Mouse (Mus musculus) left cerebral cortex, adult 18-20 months (tissue): ENCODE results near the gene Ppp6r1. TPM values are rescaled to one million over a fixed set of nuclear protein-coding genes. Genes with fewer than 3 reads are reported as not detected.
A peak's percentile ranks its signal among the peaks of the same experiment; 100 is the strongest.

Experiments
- DNase-seq, 2 experiments: peaks; one replicate each; pipeline ENCODE4 v3.0.0; 2021 to 2022; ENCODE audit warnings: low spot score in 2 of 2, mixed read lengths in 1 of 2
- long read RNA-seq, 2 experiments: library from polyadenylated mRNA; stranded (forward); transcript quantifications; one replicate each; pipeline ENCODE4 v2.0.0; 2021
- total RNA-seq, 2 experiments: library from RNA; stranded (reverse); gene quantifications; 2 replicates each; pipeline ENCODE4 v1.2.3; 2021

Ppp6r1 gene
- total RNA-seq = 100 to 1,000 TPM; 129 to 135 TPM
- long read RNA-seq, experiment 1, transcript Ppp6r1-201 (24 exons, 3,862 nt) = major isoform, 64 of 116 reads
- long read RNA-seq, experiment 1, partial matches to known transcripts = 28 of 116 reads
- long read RNA-seq, experiment 1, other reads (novel, unspliced or antisense) = 24 of 116 reads
- long read RNA-seq, experiment 2, transcript Ppp6r1-201 (24 exons, 3,862 nt) = major isoform, 42 of 74 reads
- long read RNA-seq, experiment 2, partial matches to known transcripts = 15 of 74 reads
- long read RNA-seq, experiment 2, other reads (novel, unspliced or antisense) = 17 of 74 reads

DNA sequence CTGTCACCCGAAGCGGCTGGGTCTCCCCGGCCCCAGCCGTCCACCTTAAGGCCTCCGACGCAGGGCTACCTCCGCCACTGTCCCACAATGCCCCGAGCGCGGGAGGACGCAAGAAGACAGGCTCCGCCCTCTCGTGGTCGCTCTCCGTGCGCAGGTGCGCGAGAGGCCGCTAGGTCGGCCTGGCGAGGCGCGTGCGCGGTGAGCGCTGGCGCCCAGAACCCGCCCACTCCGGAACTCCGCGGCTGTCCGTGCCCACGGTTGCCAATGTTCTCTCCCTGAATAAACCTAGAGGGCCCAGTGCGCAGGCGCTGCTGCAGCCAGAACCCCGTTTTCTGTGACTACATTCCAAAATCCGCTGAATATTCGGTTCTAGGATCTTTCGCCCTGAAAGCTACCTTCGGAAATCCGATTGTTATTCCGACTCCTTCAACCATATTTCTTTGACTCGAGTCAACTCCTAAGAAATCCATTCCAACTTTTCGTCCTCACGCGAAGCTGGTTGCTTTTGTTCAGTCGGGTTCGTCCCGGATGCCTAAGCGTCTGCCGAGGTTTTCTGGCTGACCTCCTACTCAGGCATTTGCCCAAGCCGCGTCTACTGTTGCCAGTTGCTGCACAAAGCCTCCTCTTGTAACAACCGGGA lies at the start of gene Ppp6r1:
Ppp6r1 (minus strand) TSS at position 108 of the 640 bp plus-strand sequence.
- peak; percentile 96 to 98 for DNase-seq

GRCm38 (mm10) chr7:4705098-4705497 lies 46.3 kb upstream of the Ppp6r1 start:
- DNase-seq = peak in 1 of 2 experiments; percentile 39

GRCm38 (mm10) chr7:4703195-4703594 lies 44.4 kb upstream of the Ppp6r1 start:
- no peak for DNase-seq

DNA sequence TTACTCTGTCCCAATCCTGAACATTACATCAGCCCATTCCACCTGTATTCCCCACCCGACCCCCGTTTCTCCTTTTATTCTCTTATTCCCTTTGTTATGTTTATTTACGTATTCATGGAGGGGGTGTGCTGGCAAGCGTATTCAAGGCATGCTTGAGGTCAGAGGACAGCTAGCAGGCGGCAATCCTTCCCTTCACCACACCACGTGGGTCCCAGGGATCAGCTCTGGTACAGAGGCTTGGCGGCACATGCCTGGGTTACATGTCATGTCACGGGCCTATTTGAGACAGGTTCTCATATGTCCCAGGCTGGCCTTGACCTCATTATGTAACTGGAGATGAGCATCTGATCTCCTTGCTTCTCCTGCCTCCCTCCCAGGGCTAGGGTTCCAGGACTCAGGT lies 43.5 kb upstream of the Ppp6r1 start:
- DNase-seq = no peak

DNA sequence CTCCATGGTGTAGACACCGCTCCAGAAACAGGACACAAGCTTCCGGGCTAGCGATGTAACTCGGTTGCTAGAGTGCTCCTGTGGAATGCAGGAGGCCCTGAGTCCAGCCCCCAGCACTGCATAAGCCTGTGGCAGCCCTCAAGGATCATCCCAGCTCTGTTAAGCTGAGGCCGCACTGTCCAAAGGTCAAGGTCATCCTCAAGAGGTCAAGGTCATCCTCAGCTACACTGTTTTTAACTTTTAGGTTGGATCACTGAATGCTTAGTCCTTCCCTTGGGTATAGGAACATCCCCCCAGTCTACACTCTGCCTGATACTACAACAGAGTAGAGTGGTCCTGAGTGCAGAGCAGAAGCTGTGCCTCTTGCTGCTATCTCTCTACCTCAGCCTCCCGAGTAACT lies 34.2 kb upstream of the Ppp6r1 start:
- no peak for DNase-seq

- peak in 1 of 2 experiments; percentile 54 for DNase-seq
Measured at GRCm38 (mm10) chr7:4690951-4691653, 32.3 kb upstream of the Ppp6r1 start.

DNA sequence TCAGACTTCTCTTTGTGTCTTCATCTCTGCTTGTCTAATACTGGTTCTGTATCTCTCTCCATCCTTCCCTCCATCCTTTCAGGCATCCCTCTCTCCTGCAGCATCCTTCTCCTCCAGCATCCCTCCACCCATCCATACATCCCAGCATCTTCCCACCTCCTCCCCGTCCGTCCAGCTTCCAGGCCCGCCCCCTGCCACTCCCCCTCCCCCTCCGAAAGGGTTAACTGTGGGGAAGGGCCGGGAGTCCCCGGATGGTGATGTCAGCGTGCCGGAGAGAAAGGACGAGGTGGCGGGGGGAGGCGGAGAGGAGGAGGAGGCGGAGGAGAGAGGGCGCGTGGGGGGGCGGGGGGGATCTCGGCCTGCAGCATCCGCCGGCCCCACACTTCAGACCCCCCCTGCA lies 31.6 kb upstream of the Ppp6r1 start, which contains the start of gene Brsk1:
Brsk1 (plus strand) TSS at position 218 of the 400 bp plus-strand sequence.
- peak; percentile 81 to 88 for DNase-seq

GRCm38 (mm10) chr7:4684632-4685417 lies 26.0 kb upstream of the Ppp6r1 start, which contains the start of gene Hspbp1:
Gene Hspbp1 (minus strand): TSS chr7:4685068.
- DNase-seq = peak; percentile 80 to 91

DNA sequence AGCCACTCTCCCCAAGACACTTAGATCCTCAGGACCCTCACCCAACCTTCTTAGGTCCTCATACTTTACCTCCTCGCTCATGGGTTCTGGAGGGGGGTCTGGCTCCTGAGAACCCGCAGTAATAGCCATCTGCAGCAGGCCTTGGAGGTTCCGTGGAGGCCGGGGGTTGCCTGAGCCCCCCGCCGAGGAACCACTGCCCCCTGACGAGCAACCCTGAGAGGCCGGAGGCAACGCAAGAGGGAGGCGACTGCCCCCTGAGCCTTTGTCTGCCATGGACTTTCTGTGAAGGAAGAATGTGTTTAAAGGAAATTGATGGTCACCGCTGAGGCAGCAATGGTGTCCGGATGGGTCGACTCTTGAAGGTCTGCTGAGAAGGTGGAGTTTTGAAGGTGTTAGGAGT lies 25.4 kb upstream of the Ppp6r1 start:
- no peak for DNase-seq

DNA sequence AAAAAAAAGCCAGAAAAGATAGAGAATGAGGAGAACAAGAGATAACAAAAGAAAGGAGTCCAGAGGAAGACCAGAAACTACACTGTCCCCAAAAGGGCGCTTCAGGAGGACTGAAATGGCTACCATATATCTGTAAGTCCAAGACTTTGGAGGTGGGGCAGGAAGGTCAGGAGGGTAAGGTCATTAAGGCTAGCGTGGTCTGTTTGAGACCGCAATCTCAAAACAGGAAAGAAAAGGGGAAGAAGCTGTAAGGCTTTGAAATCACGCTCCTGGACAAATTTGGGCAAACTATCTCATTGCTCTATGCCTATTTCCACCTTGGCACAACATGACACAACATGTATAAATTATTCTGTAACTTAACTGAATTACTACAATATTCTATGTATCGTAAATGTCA lies 24.5 kb upstream of the Ppp6r1 start:
- no peak for DNase-seq

DNA sequence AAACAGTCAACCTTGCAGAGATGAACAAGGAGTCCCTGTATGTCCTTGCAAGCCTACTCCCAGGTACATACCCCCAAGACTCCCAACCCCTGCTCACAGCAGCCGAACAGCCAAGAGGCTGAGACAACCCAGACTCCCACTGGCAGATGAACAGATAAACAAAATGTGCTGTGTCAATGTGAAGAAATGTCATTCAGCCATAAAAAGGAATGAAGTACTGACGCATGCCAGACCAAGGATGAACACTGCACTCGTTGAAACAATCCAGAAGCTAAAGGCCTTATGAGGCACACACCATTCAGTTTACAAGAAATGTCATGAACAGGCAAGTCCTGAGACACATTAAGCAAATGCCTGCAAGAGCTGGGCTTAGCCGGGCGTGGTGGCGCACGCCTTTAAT lies 16.4 kb upstream of the Ppp6r1 start:
- DNase-seq = no peak

- no peak for DNase-seq
Measured at GRCm38 (mm10) chr7:4674114-4674731, 15.4 kb upstream of the Ppp6r1 start.

DNA sequence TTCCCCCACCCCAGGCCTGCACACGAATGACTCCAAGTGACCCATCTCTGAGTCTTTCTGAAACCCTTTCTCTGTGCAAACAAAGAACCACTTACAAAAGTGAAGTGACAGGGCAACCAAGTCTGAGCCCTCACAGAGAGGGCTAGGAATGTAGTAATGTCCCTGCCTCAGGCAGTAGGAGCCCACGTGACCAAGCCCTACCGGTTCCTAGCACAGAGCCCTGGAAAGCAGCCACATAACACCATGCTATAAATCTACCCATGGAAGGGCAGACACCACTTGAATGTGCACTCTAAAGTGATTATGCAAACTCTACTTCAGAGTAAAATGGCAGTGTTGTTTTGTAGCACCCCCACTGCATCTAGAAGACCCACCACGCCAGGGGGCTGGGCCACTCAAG lies 13.1 kb upstream of the Ppp6r1 start:
- DNase-seq = no peak

GRCm38 (mm10) chr7:4670655-4671255 lies 11.9 kb upstream of the Ppp6r1 start:
- DNase-seq = no peak

GRCm38 (mm10) chr7:4669156-4669555 lies 10.3 kb upstream of the Ppp6r1 start:
- DNase-seq = no peak

DNA sequence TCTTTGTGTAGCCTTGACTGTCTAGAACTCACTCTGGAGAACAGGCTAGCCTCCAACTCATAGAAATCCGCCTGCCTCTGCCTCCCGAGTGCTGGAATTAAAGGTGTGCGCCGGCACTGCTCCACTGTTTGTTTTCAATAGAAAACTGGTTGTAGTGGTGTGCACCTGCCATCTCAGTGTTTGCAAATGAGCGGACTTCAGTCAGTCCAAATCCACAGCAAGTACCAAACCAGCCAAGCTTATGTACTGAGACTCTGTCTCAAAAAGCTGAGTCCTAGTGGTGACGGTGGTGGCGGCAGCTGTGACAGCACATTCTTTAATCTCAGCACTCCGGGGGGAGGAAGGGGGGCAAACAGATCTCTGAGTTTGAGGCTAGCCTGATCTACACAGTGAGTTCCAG lies 9.7 kb upstream of the Ppp6r1 start:
- no peak for DNase-seq

DNA sequence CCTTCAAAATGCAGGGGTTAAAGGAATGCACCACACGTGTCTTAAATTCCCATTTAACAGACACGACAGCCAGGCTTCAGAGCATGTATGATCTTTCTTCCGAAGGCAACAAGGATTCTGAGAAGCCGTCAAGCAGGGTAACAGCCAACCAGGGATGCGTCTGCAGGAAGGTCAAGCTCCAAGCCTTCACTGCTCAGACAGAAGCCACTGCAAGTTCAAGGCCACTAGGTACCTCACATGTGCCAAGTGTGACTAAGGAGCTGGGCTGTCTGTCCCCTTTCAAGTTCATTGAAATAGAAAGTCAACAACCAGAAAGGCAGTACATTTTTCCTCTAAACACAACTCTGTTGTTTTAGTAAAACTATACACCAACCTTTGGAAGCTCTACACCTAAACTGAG lies 8.1 kb upstream of the Ppp6r1 start:
- DNase-seq = no peak

DNA sequence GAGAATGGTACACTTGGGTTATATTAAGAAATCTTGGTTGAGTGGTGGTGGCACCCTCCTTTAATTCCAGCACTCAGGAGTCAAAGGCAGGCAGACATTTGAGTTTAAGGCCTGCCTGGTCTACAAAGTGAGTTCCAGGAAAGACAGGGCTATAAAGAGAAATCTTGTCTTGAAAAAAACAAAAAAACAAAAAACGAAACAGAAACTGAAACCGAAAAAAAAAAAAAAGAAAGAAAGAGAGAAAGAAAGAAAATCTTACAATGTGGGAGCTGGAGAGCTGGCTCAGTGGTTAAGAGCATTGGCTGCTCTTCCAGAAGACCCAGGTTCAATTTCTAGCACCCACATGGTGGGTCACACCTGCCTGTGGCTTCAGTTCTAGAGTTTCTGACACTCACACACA lies 4.9 kb upstream of the Ppp6r1 start:
- no peak for DNase-seq

DNA sequence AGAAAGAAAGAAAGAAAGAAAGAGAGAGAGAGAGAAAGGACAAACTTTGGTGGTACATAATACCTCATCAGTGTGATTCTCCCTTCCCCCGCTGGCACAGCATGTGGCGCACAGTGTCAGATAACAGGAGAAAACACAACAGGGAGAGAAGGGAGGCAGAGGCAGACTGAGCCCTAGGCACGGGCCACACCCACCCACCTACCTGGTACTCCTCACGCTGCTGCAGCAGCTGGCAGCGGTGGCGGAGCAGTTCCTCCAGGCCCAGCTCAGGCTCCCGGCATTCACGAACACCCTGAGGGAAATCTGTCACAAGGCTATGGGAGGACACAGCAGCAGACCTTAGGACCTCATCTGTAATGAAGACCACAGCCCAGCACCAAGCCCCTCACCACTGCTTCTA lies 4.4 kb upstream of the Ppp6r1 start:
- DNase-seq = no peak

- DNase-seq = no peak
Measured at GRCm38 (mm10) chr7:4659911-4660443, 1.2 kb upstream of the Ppp6r1 start.
